Mouse (Mus musculus): ENCODE data around the gene Chd1. TPM values are rescaled to one million over a fixed set of nuclear protein-coding genes. Genes with fewer than 3 reads are reported as not detected.
"Not testable (repeated sequence)": the region's sequence is repeated elsewhere in the genome, so short reads cannot be mapped to it uniquely, and the experiment has no call there.

The Chd1 gene
- polyA plus RNA-seq, 1 experiment from 2014 or later = 69.7 TPM

- DNase-seq (ENCODE audit: low spot score) = no peak
Observed at GRCm38 (mm10) chr17:15731706-15732105, 26.9 kb downstream of the Chd1 start.

- no peak for DNase-seq (ENCODE audit: low spot score)
Observed at GRCm38 (mm10) chr17:15737346-15737917, 32.7 kb downstream of the Chd1 start.

GRCm38 (mm10) chr17:15741836-15742235 is 37.1 kb downstream of the Chd1 start:
- DNase-seq (ENCODE audit: low spot score) = no peak

GRCm38 (mm10) chr17:15742953-15743352 is 38.2 kb downstream of the Chd1 start:
- no peak for DNase-seq (ENCODE audit: low spot score)

- DNase-seq (ENCODE audit: low spot score) = peak; percentile 20
Observed at GRCm38 (mm10) chr17:15743379-15743778, 38.6 kb downstream of the Chd1 start.

- no peak for DNase-seq (ENCODE audit: low spot score)
Observed at GRCm38 (mm10) chr17:15746696-15747095, 41.9 kb downstream of the Chd1 start.

GRCm38 (mm10) chr17:15748022-15748421 is 43.3 kb downstream of the Chd1 start:
- DNase-seq (ENCODE audit: low spot score) = no peak

- DNase-seq (ENCODE audit: low spot score) = not testable (repeated sequence)
Observed at GRCm38 (mm10) chr17:15751264-15751663, 46.5 kb downstream of the Chd1 start.

- DNase-seq (ENCODE audit: low spot score) = no peak
Observed at GRCm38 (mm10) chr17:15761191-15761590, 56.4 kb downstream of the Chd1 start.

- no peak for DNase-seq (ENCODE audit: low spot score)
Observed at GRCm38 (mm10) chr17:15769081-15769724, 64.4 kb downstream of the Chd1 start.

GRCm38 (mm10) chr17:15773956-15774355 is 69.2 kb downstream of the Chd1 start:
- no peak for DNase-seq (ENCODE audit: low spot score)

GRCm38 (mm10) chr17:15774565-15775215 is 69.9 kb downstream of the Chd1 start:
- no peak for DNase-seq (ENCODE audit: low spot score)

- DNase-seq (ENCODE audit: low spot score) = no peak
Observed at GRCm38 (mm10) chr17:15776349-15776748, 71.6 kb downstream of the Chd1 start.

- DNase-seq (ENCODE audit: low spot score) = peak; percentile 11
Observed at GRCm38 (mm10) chr17:15777979-15778378, 73.2 kb downstream of the Chd1 start.

- DNase-seq (ENCODE audit: low spot score) = peak; percentile 61
Observed at GRCm38 (mm10) chr17:15787036-15787435, 82.3 kb downstream of the Chd1 start.

GRCm38 (mm10) chr17:15790716-15791115 is 85.9 kb downstream of the Chd1 start:
- DNase-seq (ENCODE audit: low spot score) = no peak

GRCm38 (mm10) chr17:15799195-15799793 is 94.5 kb downstream of the Chd1 start:
- DNase-seq (ENCODE audit: low spot score) = no peak

- peak; percentile 48 for DNase-seq (ENCODE audit: low spot score)
Observed at GRCm38 (mm10) chr17:15804008-15804812, 99.4 kb downstream of the Chd1 start.

GRCm38 (mm10) chr17:15807295-15807984 is 102.7 kb downstream of the Chd1 start:
- DNase-seq (ENCODE audit: low spot score) = no peak

GRCm38 (mm10) chr17:15808015-15808414 is 103.2 kb downstream of the Chd1 start:
- DNase-seq (ENCODE audit: low spot score) = no peak

Data from thymus, postnatal 0 days (tissue).